Mouse (Mus musculus) MN1 (cell line): ENCODE measurements around the gene Slc6a14.

Source experiments
- DNase-seq: peaks from one replicate; pipeline ENCODE4 v3.0.0-alpha.2; 2016; ENCODE audit warnings: low spot score

Gene Slc6a14

GRCm38 (mm10) chrX:21714829-21715228 lies at the start of gene Slc6a14:
TSS of gene Slc6a14 (plus strand) at chrX:21714896.
- no peak for DNase-seq

DNA sequence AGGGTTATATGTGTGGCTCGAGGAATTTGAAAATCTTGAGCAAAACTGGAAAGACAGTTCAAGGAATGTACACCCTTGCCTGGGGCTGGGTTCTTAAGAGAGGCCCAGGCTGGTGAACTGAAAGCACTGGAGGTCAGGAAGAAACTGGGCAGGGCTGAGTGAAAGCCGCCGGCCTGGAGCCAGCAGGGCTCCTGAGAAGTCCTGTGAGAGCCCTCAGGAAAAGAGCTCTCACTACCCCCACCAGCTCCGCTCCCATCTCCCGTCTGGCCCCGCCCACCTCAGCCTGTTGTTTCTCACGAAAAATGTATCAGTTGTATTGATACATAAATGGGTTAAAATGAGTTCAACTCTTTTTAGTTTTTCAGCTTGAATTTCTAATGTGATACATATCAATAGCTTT lies 43.8 kb upstream of the Slc6a14 start:
- DNase-seq, result no peak

GRCm38 (mm10) chrX:21695220-21695619 lies 19.5 kb upstream of the Slc6a14 start:
- DNase-seq, result no peak

GRCm38 (mm10) chrX:21695687-21696086 lies 19.0 kb upstream of the Slc6a14 start:
- no peak for DNase-seq

GRCm38 (mm10) chrX:21701646-21702045 lies 13.1 kb upstream of the Slc6a14 start:
- DNase-seq, result no peak

GRCm38 (mm10) chrX:21704470-21704869 lies 10.2 kb upstream of the Slc6a14 start:
- no peak for DNase-seq

- no peak for DNase-seq
These were observed 597 bp downstream of the Slc6a14 start for GRCm38 (mm10) chrX:21715293-21715692.

GRCm38 (mm10) chrX:21716885-21717284 lies 2.2 kb downstream of the Slc6a14 start:
- DNase-seq, result no peak

DNA sequence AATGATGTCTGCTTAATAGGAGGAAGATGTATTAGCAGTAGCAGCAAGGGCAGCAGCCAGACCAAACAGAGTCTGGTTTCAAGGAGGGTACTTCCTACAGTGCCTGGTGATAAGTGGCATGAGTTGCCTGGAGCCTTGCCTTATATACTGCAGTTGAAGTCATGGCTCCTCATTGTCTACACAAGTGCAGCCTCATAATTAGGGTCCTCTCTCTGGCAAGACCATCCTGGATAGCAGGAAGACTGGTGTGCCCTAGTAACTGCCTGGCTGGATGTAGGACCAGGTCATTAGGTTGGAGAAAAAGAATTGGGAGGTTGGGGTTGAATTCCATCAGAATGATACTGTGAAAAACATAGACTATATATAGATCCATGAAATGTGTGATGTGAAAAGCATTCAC lies 30.3 kb downstream of the Slc6a14 start, which contains the start of gene Gm28269:
Gm28269 (minus strand) TSS at position 101 of the 400 bp plus-strand sequence.
- DNase-seq, result no peak
